Mouse (Mus musculus) CH12.LX (cell line): ENCODE results near the gene Wbp1l.

Source experiments
- CTCF ChIP-seq, 2 experiments: IDR thresholded peaks in 1 of 2; conservative IDR thresholded peaks in 1 of 2; 2 replicates each; pipeline ENCODE4 v1.5.1; 2011 to 2012; ENCODE audit warnings: low read depth in 2 of 2, low read length in 2 of 2, improper control_type of control experiment in 1 of 2, inconsistent platforms in 1 of 2, mild to moderate bottlenecking in 1 of 2, moderate library complexity in 1 of 2
- EP300 ChIP-seq: IDR thresholded peaks from 2 replicates; pipeline ENCODE4 v1.6.1; 2011; ENCODE audit warnings: low read length, improper control_type of control experiment
- ETS1 ChIP-seq: conservative IDR thresholded peaks from 2 replicates; pipeline ENCODE4 v1.6.1; 2012; ENCODE audit warnings: low read depth, mild to moderate bottlenecking, inconsistent platforms, low read length, improper control_type of control experiment, moderate library complexity
- JUND ChIP-seq: conservative IDR thresholded peaks from 2 replicates; pipeline ENCODE4 v1.6.1; 2011; ENCODE audit warnings: low read depth, low read length, improper control_type of control experiment
- MAX ChIP-seq: IDR thresholded peaks from 2 replicates; pipeline ENCODE4 v1.6.1; 2011; ENCODE audit warnings: low read length, improper control_type of control experiment
- MAZ ChIP-seq: IDR thresholded peaks from 2 replicates; pipeline ENCODE4 v1.6.1; 2012; ENCODE audit warnings: low read depth, mild to moderate bottlenecking, inconsistent platforms, low read length, improper control_type of control experiment, moderate library complexity
- POLR2A ChIP-seq: IDR thresholded peaks from 2 replicates; pipeline ENCODE4 v1.6.1; 2011; ENCODE audit warnings: low read depth, mild to moderate bottlenecking, improper control_type of control experiment, low read length
- RCOR1 ChIP-seq: conservative IDR thresholded peaks from 2 replicates; pipeline ENCODE4 v1.6.1; 2012; ENCODE audit warnings: low read depth, mild to moderate bottlenecking, inconsistent platforms, low read length, improper control_type of control experiment
- USF1 ChIP-seq: IDR thresholded peaks from 2 replicates; pipeline ENCODE4 v1.6.1; 2014; ENCODE audit warnings: low read depth, mild to moderate bottlenecking, inconsistent platforms, low read length, improper control_type of control experiment
- USF2 ChIP-seq: conservative IDR thresholded peaks from 2 replicates; pipeline ENCODE4 v1.6.1; 2011; ENCODE audit warnings: low read depth, low read length, improper control_type of control experiment
- ZNF384 ChIP-seq: IDR thresholded peaks from 2 replicates; pipeline ENCODE4 v1.6.1; 2012; ENCODE audit warnings: low read depth, low read length, improper control_type of control experiment, inconsistent platforms

GRCm38 (mm10) chr19:46648565-46648964 is 49.7 kb downstream of the Wbp1l start:
- TF ChIP-seq CTCF (conservative IDR thresholded peaks at IDR 0.05 in 1 of 2, IDR thresholded peaks at IDR 0.05 in 1 of 2; ENCODE audit: low read depth in 2 of 2, low read length in 2 of 2), result no peak
- TF ChIP-seq POLR2A, result no peak
- TF ChIP-seq MAZ, result no peak
- TF ChIP-seq USF1, result no peak
- TF ChIP-seq USF2, result no peak
- no peak for TF ChIP-seq ZNF384
- TF ChIP-seq JUND, result no peak
- no peak for TF ChIP-seq EP300
- no peak for TF ChIP-seq ETS1
- TF ChIP-seq RCOR1, result no peak
- TF ChIP-seq MAX, result no peak
